Mouse (Mus musculus) bone marrow macrophage, adult 2 months (primary cell): ENCODE results near the gene A530016L24Rik.

Experiments
- CTCF ChIP-seq: IDR thresholded peaks from 2 replicates; pipeline ENCODE4 v1.5.1; 2012; ENCODE audit warnings: low read depth, mild to moderate bottlenecking, low read length, moderate library complexity
- POLR2A ChIP-seq: IDR thresholded peaks from 2 replicates; pipeline ENCODE4 v1.6.1; 2012; ENCODE audit warnings: mild to moderate bottlenecking, low read depth, low read length, borderline replicate concordance

- TF ChIP-seq POLR2A (no peak), CTCF (no peak)
These were observed 53.1 kb downstream of the A530016L24Rik start for GRCm38 (mm10) chr12:112542257-112542919.
